Mouse (Mus musculus): Measurements from ENCODE around the gene Irf8. TPM values are rescaled to one million over a fixed set of nuclear protein-coding genes. Genes with fewer than 3 reads are reported as not detected.

Irf8 gene
- total and polyA plus RNA-seq, 3 experiments, result not detected

DNA sequence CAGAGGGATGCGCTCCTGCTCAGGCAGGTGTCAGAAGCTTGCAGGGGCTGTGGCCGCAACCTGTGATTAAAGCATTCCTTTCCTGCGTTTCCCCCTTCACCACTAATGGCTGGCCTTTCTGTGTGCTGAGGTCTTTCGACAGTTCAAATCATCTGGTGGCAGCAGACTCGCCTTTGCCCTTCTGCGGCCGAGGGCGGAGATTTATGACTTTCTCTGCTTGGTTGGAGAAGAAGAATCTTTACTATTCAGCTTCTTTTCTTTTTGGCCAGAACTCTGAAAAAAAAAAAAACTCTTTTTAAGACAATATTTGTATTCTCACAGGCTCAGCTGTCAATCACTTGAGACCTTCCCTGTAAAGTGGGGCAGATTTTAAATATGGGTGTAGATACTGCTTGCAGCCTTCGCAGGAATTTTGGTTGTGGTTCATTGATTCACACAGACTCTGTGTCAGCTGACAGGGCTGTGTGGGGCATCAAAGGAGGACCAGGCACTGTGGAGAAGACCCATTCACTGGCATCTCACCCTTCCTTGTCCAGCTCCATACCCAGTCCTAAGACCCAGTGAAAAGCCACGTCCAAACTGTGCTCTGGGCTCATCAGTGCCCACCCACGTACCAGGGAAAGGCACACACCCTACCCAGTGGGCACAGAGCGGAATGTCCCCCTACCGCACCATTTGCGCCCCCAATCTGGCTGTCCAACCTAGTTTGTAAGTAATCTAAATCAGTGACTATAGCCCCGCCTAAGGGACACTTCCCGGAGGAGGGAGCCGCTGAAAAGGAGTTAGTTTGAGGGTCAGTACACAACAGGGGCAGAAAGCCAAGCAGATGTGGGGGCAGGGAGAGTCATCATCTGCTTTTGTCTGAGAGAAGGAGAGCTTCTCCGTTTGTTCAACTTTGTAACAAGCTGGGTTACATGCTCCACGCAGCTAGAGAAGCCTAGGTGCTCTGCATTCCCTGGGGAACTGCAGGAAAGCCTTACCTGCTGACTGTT is 19.4 kb downstream of the Irf8 start:
- no peaks in the 10 kb centered on the region for H3K36me3 ChIP-seq (ENCODE audit: control insufficient read depth in 1 of 2, insufficient read depth in 2 of 2, low read length in 2 of 2)
- H3K4me3 ChIP-seq (ENCODE audit: control insufficient read depth in 1 of 2, insufficient read depth in 1 of 2, low read depth in 2 of 2, low read length in 2 of 2), result no peak overlapping the region
- no peak overlapping the region for H3K27ac ChIP-seq (ENCODE audit: control insufficient read depth, low read depth, low read length)
- H3K4me1 ChIP-seq (ENCODE audit: control insufficient read depth in 1 of 2, insufficient read depth in 2 of 2, low read length in 2 of 2), result no peaks in the 10 kb centered on the region
- H3K9ac ChIP-seq (ENCODE audit: control insufficient read depth, low read depth, low read length, poor library complexity, severe bottlenecking), result no peak overlapping the region
- TF ChIP-seq NELFE (IDR thresholded peaks at IDR 0.05; ENCODE audit: low read depth, low read length), result no peak
- no peaks in the 10 kb centered on the region for H3K79me2 ChIP-seq (ENCODE audit: control insufficient read depth, insufficient read depth, low read length, poor library complexity)
- H3K9me3 ChIP-seq (replicated peaks; ENCODE audit: insufficient read depth, low read length), result no peaks in the 10 kb centered on the region
- DNase-seq (ENCODE audit: low read depth, low spot score), result no peak
- H3K27me3 ChIP-seq (ENCODE audit: control insufficient read depth in 1 of 2, insufficient read depth in 2 of 2, low read length in 2 of 2), result no peaks in the 10 kb centered on the region; a peak in 1 of 4 replicates

- DNase-seq (ENCODE audit: low read depth, low spot score), result no peak
- H3K9me3 ChIP-seq (replicated peaks; ENCODE audit: insufficient read depth, low read length), result no peaks in the 10 kb centered on the region
- H3K4me1 ChIP-seq (ENCODE audit: control insufficient read depth in 1 of 2, insufficient read depth in 2 of 2, low read length in 2 of 2), result no peaks in the 10 kb centered on the region
- H3K27me3 ChIP-seq (ENCODE audit: control insufficient read depth in 1 of 2, insufficient read depth in 2 of 2, low read length in 2 of 2), result no peaks in the 10 kb centered on the region; a peak in 1 of 4 replicates
- H3K27ac ChIP-seq (ENCODE audit: control insufficient read depth, low read depth, low read length), result no peak overlapping the region
- no peaks in the 10 kb centered on the region for H3K79me2 ChIP-seq (ENCODE audit: control insufficient read depth, insufficient read depth, low read length, poor library complexity)
- no peak overlapping the region for H3K9ac ChIP-seq (ENCODE audit: control insufficient read depth, low read depth, low read length, poor library complexity, severe bottlenecking)
- no peak for TF ChIP-seq TBP (IDR thresholded peaks at IDR 0.05; ENCODE audit: low read depth, low read length)
- TF ChIP-seq KAT2A (conservative IDR thresholded peaks at IDR 0.05; ENCODE audit: low read depth, low read length), result no peak
- no peak for TF ChIP-seq MAZ (IDR thresholded peaks at IDR 0.05; ENCODE audit: low read depth, low read length)
- TF ChIP-seq MYB (IDR thresholded peaks at IDR 0.05; ENCODE audit: low read depth, low read length), result no peak
- TF ChIP-seq USF2 (IDR thresholded peaks at IDR 0.05; ENCODE audit: borderline replicate concordance in 1 of 2, insufficient read depth in 1 of 2, low read depth in 1 of 2, low read length in 2 of 2), result no peak
- no peak for TF ChIP-seq NELFE (IDR thresholded peaks at IDR 0.05; ENCODE audit: low read depth, low read length)
- TF ChIP-seq TAL1 (IDR thresholded peaks at IDR 0.05; ENCODE audit: low read length), result no peak
- TF ChIP-seq SMC3 (IDR thresholded peaks at IDR 0.05; ENCODE audit: low read depth, low read length), result no peak
- no peak for TF ChIP-seq GABPA (IDR thresholded peaks at IDR 0.05; ENCODE audit: low read depth, low read length)
- TF ChIP-seq BHLHE40 (IDR thresholded peaks at IDR 0.05; ENCODE audit: borderline replicate concordance, low read depth, low read length), result no peak
- TF ChIP-seq UBTF (IDR thresholded peaks at IDR 0.05; ENCODE audit: borderline replicate concordance, insufficient read depth, low read depth, low read length), result no peak
- no peak for TF ChIP-seq RAD21 (IDR thresholded peaks at IDR 0.05; ENCODE audit: low read depth, low read length)
- no peak for TF ChIP-seq MYC (IDR thresholded peaks at IDR 0.05; ENCODE audit: low read depth, low read length)
- TF ChIP-seq POLR2AphosphoS5 (IDR thresholded peaks at IDR 0.05; ENCODE audit: borderline replicate concordance, low read depth, low read length), result no peak
- no peak for TF ChIP-seq E2F4 (IDR thresholded peaks at IDR 0.05; ENCODE audit: borderline replicate concordance, low read depth, low read length)
- no peak overlapping the region for H3K4me3 ChIP-seq (ENCODE audit: control insufficient read depth in 1 of 2, insufficient read depth in 1 of 2, low read depth in 2 of 2, low read length in 2 of 2)
- H3K36me3 ChIP-seq (ENCODE audit: control insufficient read depth in 1 of 2, insufficient read depth in 2 of 2, low read length in 2 of 2), result no peaks in the 10 kb centered on the region
These were observed 21.8 kb downstream of the Irf8 start for GRCm38 (mm10) chr8:120758005-120758404.

All from MEL (cell line).